In genomic region chr12:89940746-89941145, GRCm38 (mm10) we compare ENCODE assay signal across 34 mouse cellular contexts.
"Had no signal": no experiment of that assay in that cellular context is flagged by ENCODE, and none has a peak within 500 bp of the region (broad histone marks: within the 10 kb centered on the region; RNA-seq: fewer than 3 reads in every experiment).

No protein-coding gene starts in this region.

- H3K4me3 ChIP-seq: heart, embryonic 10.5 days; heart, embryonic 12.5 days; heart, embryonic 13.5 days; heart, embryonic 15.5 days; hindbrain, embryonic 10.5 days; hindbrain, embryonic 12.5 days; hindbrain, embryonic 13.5 days; hindbrain, embryonic 15.5 days; intestine, embryonic 15.5 days; kidney, embryonic 15.5 days; layer of hippocampus, adult 2 months; left cerebral cortex, adult 2 months had no signal

- H3K27ac ChIP-seq: heart, embryonic 10.5 days; heart, embryonic 13.5 days; heart, embryonic 15.5 days; hindbrain, embryonic 10.5 days; hindbrain, embryonic 12.5 days; hindbrain, embryonic 13.5 days; hindbrain, embryonic 14.5 days; hindbrain, embryonic 15.5 days; hindbrain, postnatal 0 days; intestine, embryonic 15.5 days; kidney, embryonic 15.5 days; layer of hippocampus, adult 2 months; left cerebral cortex, adult 2 months had no signal

- DNase-seq: heart, postnatal 10 days; heart, postnatal 14 days; heart, postnatal 36 days; heart, postnatal 4 days; kidney, adult 11 months; kidney, adult 18-20 months; kidney, adult 2 months; kidney, adult 8-10 months; kidney, adult 9 months; kidney, postnatal 10 days; kidney, postnatal 14 days; kidney, postnatal 25 days; kidney, postnatal 4 days; layer of hippocampus, adult 9-11 months; layer of hippocampus, postnatal 36 days had no signal

- H3K4me1 ChIP-seq: heart, embryonic 10.5 days; heart, embryonic 12.5 days; heart, embryonic 13.5 days; heart, embryonic 15.5 days; hindbrain, embryonic 10.5 days; hindbrain, embryonic 12.5 days; hindbrain, embryonic 13.5 days; hindbrain, embryonic 15.5 days; intestine, embryonic 15.5 days; kidney, embryonic 15.5 days had no signal

- H3K4me2 ChIP-seq: heart, embryonic 11.5 days; heart, embryonic 12.5 days; heart, embryonic 13.5 days; heart, embryonic 15.5 days; hindbrain, embryonic 12.5 days; hindbrain, embryonic 13.5 days; hindbrain, embryonic 14.5 days; hindbrain, embryonic 15.5 days; intestine, embryonic 15.5 days; kidney, embryonic 15.5 days had no signal

- H3K9ac ChIP-seq: heart, embryonic 12.5 days; heart, embryonic 13.5 days; heart, embryonic 15.5 days; hindbrain, embryonic 12.5 days; hindbrain, embryonic 13.5 days; hindbrain, embryonic 14.5 days; hindbrain, embryonic 15.5 days; intestine, embryonic 15.5 days; kidney, embryonic 15.5 days had no signal

- ATAC-seq: hindbrain, embryonic 16.5 days; hindbrain, postnatal 0 days; inflammation-experienced regulatory T-cells, adult 6 months; intestine, embryonic 15.5 days; intestine, embryonic 16.5 days; intestine, postnatal 0 days had no signal

- H3K9me3 ChIP-seq: heart, embryonic 10.5 days; heart, embryonic 12.5 days; heart, embryonic 13.5 days; heart, embryonic 15.5 days; hindbrain, embryonic 10.5 days; hindbrain, embryonic 12.5 days; hindbrain, embryonic 13.5 days; hindbrain, embryonic 15.5 days; intestine, embryonic 15.5 days; kidney, embryonic 15.5 days had no signal

- H3K36me3 ChIP-seq: heart, embryonic 10.5 days; heart, embryonic 12.5 days; heart, embryonic 13.5 days; heart, embryonic 15.5 days; hindbrain, embryonic 10.5 days; hindbrain, embryonic 12.5 days; hindbrain, embryonic 13.5 days; hindbrain, embryonic 15.5 days; intestine, embryonic 15.5 days; kidney, embryonic 15.5 days had no signal

- H3K27me3 ChIP-seq: heart, embryonic 12.5 days; heart, embryonic 13.5 days; heart, embryonic 15.5 days; hindbrain, embryonic 12.5 days; hindbrain, embryonic 13.5 days; hindbrain, embryonic 15.5 days; intestine, embryonic 15.5 days; kidney, embryonic 15.5 days had no signal
